Mouse (Mus musculus): Measurements from ENCODE around the gene Myoz1. TPM values are rescaled to one million over a fixed set of nuclear protein-coding genes. Genes with fewer than 3 reads are reported as not detected.

Gene Myoz1
- polyA plus RNA-seq, 1 experiment from 2014 or later, result 23.6 TPM

DNA sequence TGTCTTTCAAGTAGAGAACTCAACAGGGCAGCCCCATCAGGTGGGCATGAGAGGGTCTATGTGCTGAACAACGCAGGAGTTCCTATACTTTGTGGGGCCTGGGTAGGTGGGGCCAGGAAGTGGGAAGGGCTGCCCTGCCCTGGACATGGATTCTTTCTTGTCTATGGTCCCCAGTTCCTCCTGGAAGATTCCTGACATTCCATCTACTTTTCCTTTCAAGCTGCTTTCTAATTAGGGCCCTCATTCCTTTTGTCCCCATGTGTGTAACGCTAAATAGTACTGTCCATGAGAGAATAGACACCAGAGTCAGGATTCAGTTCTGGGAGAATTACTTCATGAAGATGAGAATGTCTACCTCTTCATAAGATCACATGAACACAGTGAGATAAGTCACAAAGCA is 7.3 kb upstream of the Myoz1 start:
- Histone ChIP-seq H3K4me1 (ENCODE audit: control insufficient read depth, insufficient read depth, low read length) (peaks cover 27% of the 10 kb centered on the region), H3K4me3 (ENCODE audit: low read depth, low read length) (peak overlapping the region; percentile 52), H3K9me3 (replicated peaks; ENCODE audit: control insufficient read depth, low read length) (no peaks in the 10 kb centered on the region), H3K36me3 (ENCODE audit: control insufficient read depth, insufficient read depth, low read length) (no peaks in the 10 kb centered on the region), H3K27me3 (ENCODE audit: control insufficient read depth, insufficient read depth, low read length) (no peaks in the 10 kb centered on the region), H3K9ac (ENCODE audit: low read depth, low read length) (peak overlapping the region; percentile 87), H3K4me2 (peak overlapping the region; percentile 92), H3K27ac (ENCODE audit: low read depth, low read length) (peak overlapping the region; percentile 97)
- 18% methylated on average over 2 of the region's 2 CpGs for WGBS (ENCODE audit: insufficient replicate concordance)
- ATAC-seq (replicated peaks; ENCODE audit: insufficient number of reproducible peaks, low FRiP score, low TSS enrichment), result no peak

DNA sequence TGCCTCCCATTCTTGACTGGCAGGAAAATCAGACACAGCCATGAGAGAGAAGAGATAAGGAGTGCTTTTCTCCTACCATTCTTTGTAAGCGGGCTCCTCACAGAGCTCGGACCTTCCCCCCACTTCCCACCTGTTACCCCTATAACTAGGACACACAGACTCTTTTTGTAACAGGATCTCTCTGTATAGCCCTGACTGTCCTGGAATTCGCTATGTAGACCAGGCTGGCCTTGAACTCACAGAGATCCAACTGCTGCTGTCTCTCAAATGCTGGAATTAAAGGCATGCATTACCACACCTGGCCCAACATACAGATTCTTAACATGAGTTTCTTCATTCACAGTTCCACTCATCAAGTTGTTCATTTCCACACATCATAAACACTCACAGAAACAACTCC is 6.4 kb upstream of the Myoz1 start:
- 38% methylated on average over 3 of the region's 3 CpGs for WGBS (ENCODE audit: insufficient replicate concordance)
- peak overlapping the region; percentile 92 for H3K4me2 ChIP-seq
- no peaks in the 10 kb centered on the region for H3K27me3 ChIP-seq (ENCODE audit: control insufficient read depth, insufficient read depth, low read length)
- ATAC-seq (replicated peaks; ENCODE audit: insufficient number of reproducible peaks, low FRiP score, low TSS enrichment), result no peak
- peak overlapping the region; percentile 87 for H3K9ac ChIP-seq (ENCODE audit: low read depth, low read length)
- peak overlapping the region; percentile 97 for H3K27ac ChIP-seq (ENCODE audit: low read depth, low read length)
- peak overlapping the region; percentile 52 for H3K4me3 ChIP-seq (ENCODE audit: low read depth, low read length)
- no peaks in the 10 kb centered on the region for H3K9me3 ChIP-seq (replicated peaks; ENCODE audit: control insufficient read depth, low read length)
- H3K36me3 ChIP-seq (ENCODE audit: control insufficient read depth, insufficient read depth, low read length), result no peaks in the 10 kb centered on the region
- peaks cover 27% of the 10 kb centered on the region for H3K4me1 ChIP-seq (ENCODE audit: control insufficient read depth, insufficient read depth, low read length)

DNA sequence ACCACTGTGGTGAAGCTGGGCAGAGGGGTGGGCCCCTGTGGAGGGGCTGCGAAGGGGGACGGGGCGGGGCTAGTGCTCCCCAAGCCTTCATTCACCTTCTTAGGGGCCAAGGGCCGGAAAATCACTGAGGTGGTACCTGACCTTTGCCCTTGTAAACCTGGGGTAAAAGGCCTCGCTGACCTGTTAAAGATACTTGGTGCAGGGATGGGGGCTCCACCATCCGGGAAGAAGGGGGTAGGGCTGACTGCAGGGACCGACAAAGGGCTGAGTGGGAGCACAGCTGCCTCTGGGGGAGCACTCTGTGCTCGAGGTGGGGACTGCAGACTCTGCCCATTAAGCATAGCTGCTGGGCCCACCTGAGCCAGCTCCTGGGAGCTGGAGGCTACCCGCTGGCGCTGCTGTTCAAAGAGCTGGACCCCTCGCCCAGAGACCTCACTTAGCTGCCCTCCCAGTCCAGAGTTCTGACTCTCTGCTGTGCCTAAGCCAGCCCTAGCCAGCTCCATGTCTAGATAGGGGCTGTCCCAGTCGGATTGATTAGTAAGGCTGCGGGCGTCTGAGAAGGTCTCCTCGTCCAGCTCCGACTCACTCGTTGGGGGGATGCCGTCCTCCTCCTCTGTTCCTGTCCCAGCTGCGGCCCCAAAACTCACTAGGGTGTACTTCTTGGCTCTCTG is 5.5 kb upstream of the Myoz1 start:
- Histone ChIP-seq H3K27me3 (ENCODE audit: control insufficient read depth, insufficient read depth, low read length) (no peaks in the 10 kb centered on the region), H3K4me3 (ENCODE audit: low read depth, low read length) (peak overlapping the region; percentile 52), H3K36me3 (ENCODE audit: control insufficient read depth, insufficient read depth, low read length) (no peaks in the 10 kb centered on the region), H3K9ac (ENCODE audit: low read depth, low read length) (peak overlapping the region; percentile 87), H3K4me1 (ENCODE audit: control insufficient read depth, insufficient read depth, low read length) (peaks cover 28% of the 10 kb centered on the region), H3K9me3 (replicated peaks; ENCODE audit: control insufficient read depth, low read length) (no peaks in the 10 kb centered on the region), H3K4me2 (peak overlapping the region; percentile 92), H3K27ac (ENCODE audit: low read depth, low read length) (peak overlapping the region; percentile 97)
- 9% methylated on average over 19 of the region's 19 CpGs for WGBS (ENCODE audit: insufficient replicate concordance)
- no peak; the same call in 1 of the 2 replicates for ATAC-seq (replicated peaks; ENCODE audit: insufficient number of reproducible peaks, low FRiP score, low TSS enrichment)

DNA sequence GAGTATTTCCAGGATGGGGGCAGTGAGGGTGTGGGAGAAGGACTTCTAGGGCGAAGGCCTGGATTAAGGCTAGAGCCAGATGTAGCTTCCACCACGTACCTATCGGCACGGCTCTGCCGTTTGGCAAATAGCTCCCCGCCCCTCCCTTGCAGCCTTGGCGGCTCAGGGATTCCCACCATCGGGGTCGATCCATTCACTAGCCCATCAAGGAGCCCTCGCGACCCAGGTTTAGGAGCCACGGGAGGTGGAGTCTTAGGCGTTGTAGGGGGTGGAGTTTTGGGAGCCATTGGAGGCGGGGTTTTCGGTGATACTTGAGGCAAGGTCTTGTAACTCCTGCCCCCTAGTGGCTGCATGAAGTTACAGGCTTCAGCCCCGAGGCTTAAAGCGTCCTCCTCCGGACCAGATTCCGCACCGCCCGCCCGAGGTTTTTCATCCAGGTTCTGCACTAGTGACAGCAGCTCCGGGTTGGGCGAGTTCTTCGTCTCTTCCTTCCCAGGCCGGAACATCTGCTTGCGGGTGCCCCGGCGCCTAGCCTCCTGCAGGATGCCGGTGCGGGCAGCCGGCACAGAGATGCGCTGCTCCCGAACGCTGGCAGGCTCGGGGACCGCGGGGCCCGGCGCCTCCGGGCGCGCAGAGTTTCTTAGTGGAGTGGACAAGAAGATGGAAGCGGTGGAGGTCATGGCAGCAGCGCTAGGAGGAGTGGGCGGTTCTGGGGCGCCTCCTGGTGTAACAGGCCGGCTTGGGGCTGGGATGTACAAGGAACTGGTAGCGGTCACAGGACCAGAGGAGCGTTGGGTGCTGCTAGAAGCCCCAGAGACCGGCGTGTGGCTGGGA is 4.7 kb upstream of the Myoz1 start:
- peaks cover 32% of the 10 kb centered on the region for H3K4me1 ChIP-seq (ENCODE audit: control insufficient read depth, insufficient read depth, low read length)
- peak; percentile 33; the same call in 1 of the 2 replicates for ATAC-seq (replicated peaks; ENCODE audit: insufficient number of reproducible peaks, low FRiP score, low TSS enrichment)
- no peaks in the 10 kb centered on the region for H3K27me3 ChIP-seq (ENCODE audit: control insufficient read depth, insufficient read depth, low read length)
- H3K36me3 ChIP-seq (ENCODE audit: control insufficient read depth, insufficient read depth, low read length), result no peaks in the 10 kb centered on the region
- peak overlapping the region; percentile 87 for H3K9ac ChIP-seq (ENCODE audit: low read depth, low read length)
- peak overlapping the region; percentile 52 for H3K4me3 ChIP-seq (ENCODE audit: low read depth, low read length)
- peak overlapping the region; percentile 97 for H3K27ac ChIP-seq (ENCODE audit: low read depth, low read length)
- no peaks in the 10 kb centered on the region for H3K9me3 ChIP-seq (replicated peaks; ENCODE audit: control insufficient read depth, low read length)
- H3K4me2 ChIP-seq, result peak overlapping the region; percentile 92
- WGBS (ENCODE audit: insufficient replicate concordance), result 2% methylated on average over 52 of the region's 52 CpGs

DNA sequence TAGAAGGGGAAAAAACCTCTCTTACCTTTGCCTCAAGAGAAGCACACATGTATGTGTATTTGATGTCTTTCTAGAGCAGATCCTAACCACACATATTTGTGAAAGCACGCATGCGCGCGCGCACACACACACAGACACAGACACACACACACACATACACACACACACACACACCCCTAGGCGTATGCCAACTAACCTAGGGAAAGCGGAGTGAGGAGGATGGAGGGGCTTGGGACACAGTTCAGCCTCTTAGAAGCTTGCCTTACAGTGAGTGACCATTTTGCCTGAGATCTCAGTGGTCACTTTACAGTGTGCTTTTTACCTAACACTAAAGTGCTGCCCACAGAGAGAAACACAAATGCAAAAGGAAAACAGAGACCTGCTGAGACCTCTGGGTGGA is 3.3 kb upstream of the Myoz1 start:
- H3K4me2 ChIP-seq, result no peak overlapping the region
- H3K27ac ChIP-seq (ENCODE audit: low read depth, low read length), result peak overlapping the region; percentile 7; the same call in 1 of the 2 replicates

DNA sequence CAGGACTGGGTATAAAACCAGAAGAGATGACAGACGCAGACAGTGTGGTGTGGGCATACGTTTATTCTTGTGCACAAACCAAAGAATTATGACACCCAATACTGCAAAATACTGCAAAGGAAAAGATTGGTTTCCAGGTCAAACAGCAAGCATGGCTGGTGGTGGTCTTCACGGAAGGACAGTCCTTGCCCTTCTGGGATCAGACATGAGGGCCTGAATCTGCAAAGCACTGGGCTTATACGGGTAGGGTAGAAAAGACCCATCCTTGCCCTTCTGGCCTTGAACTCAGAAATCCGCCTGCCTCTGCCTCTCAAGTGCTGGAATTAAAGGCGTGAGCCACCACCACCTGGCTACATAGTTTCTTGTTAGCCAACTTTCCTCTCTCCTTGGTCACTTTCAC is 2.6 kb upstream of the Myoz1 start:
- Histone ChIP-seq H3K4me1 (ENCODE audit: control insufficient read depth, insufficient read depth, low read length) (peaks cover 30% of the 10 kb centered on the region), H3K27ac (ENCODE audit: low read depth, low read length) (no peak overlapping the region), H3K27me3 (ENCODE audit: control insufficient read depth, insufficient read depth, low read length) (no peaks in the 10 kb centered on the region), H3K9ac (ENCODE audit: low read depth, low read length) (no peak overlapping the region), H3K9me3 (replicated peaks; ENCODE audit: control insufficient read depth, low read length) (no peaks in the 10 kb centered on the region), H3K4me3 (ENCODE audit: low read depth, low read length) (no peak overlapping the region), H3K4me2 (no peak overlapping the region), H3K36me3 (ENCODE audit: control insufficient read depth, insufficient read depth, low read length) (no peaks in the 10 kb centered on the region)
- no peak for ATAC-seq (replicated peaks; ENCODE audit: insufficient number of reproducible peaks, low FRiP score, low TSS enrichment)
- whole genome bisulfite sequencing (ENCODE audit: insufficient replicate concordance), result 71% methylated on average over 6 of the region's 6 CpGs

More for the DNA sequence above, 3.3 kb upstream of the Myoz1 start:
- Histone ChIP-seq H3K36me3 (ENCODE audit: control insufficient read depth, insufficient read depth, low read length) (no peaks in the 10 kb centered on the region), H3K4me1 (ENCODE audit: control insufficient read depth, insufficient read depth, low read length) (peaks cover 30% of the 10 kb centered on the region), H3K4me3 (ENCODE audit: low read depth, low read length) (no peak overlapping the region), H3K27me3 (ENCODE audit: control insufficient read depth, insufficient read depth, low read length) (no peaks in the 10 kb centered on the region), H3K9ac (ENCODE audit: low read depth, low read length) (no peak overlapping the region; the same call in 1 of the 2 replicates), H3K9me3 (replicated peaks; ENCODE audit: control insufficient read depth, low read length) (no peaks in the 10 kb centered on the region)
- WGBS (ENCODE audit: insufficient replicate concordance), result 90% methylated on average over 7 of the region's 7 CpGs
- no peak for ATAC-seq (replicated peaks; ENCODE audit: insufficient number of reproducible peaks, low FRiP score, low TSS enrichment)

DNA sequence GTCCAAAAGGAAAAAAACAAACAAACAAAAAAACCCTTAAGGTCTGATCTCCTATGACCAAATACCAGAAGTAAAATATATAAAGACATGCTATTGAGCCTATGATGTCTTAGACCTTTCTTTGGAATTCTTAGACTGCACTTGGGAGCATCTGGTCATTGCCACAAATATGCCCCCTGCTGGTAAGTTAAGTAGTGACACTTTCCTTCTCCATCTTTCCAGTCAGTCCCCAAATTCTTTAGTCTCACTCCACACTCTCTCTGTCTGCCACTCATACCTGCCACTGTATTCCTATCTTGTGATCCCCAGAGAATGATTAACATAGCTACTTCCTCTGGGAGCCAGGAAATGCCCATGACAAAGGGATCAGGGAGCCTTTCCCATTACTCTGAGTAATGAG is 2.0 kb upstream of the Myoz1 start:
- Histone ChIP-seq H3K27me3 (ENCODE audit: control insufficient read depth, insufficient read depth, low read length) (no peaks in the 10 kb centered on the region), H3K4me2 (no peak overlapping the region), H3K4me3 (ENCODE audit: low read depth, low read length) (no peak overlapping the region), H3K27ac (ENCODE audit: low read depth, low read length) (no peak overlapping the region), H3K9me3 (replicated peaks; ENCODE audit: control insufficient read depth, low read length) (no peaks in the 10 kb centered on the region), H3K4me1 (ENCODE audit: control insufficient read depth, insufficient read depth, low read length) (peaks cover 30% of the 10 kb centered on the region), H3K9ac (ENCODE audit: low read depth, low read length) (no peak overlapping the region), H3K36me3 (ENCODE audit: control insufficient read depth, insufficient read depth, low read length) (no peaks in the 10 kb centered on the region)
- no peak for ATAC-seq (replicated peaks; ENCODE audit: insufficient number of reproducible peaks, low FRiP score, low TSS enrichment)

DNA sequence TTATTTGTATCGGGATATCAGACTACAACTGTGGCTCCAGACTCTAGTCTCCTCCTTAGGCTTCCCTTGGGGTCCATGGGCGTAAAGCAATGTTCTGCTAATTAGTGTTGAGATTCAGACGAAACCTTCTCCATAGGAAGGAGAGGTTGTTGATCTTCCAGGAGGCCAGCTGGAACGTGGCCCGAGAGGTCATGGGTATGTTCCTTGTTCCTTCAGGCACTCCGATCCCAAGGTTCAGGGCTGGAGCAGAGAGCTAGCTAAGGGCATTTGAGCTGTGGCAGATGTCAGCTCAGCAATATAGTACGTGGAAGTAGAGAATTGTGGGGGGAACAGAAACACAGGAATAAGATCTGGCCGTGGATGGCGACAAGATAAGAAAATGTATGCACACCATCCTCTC is 609 bp downstream of the Myoz1 start:
- Histone ChIP-seq H3K4me2 (peak overlapping the region; percentile 51), H3K9me3 (replicated peaks; ENCODE audit: control insufficient read depth, low read length) (no peaks in the 10 kb centered on the region), H3K27ac (ENCODE audit: low read depth, low read length) (peak overlapping the region; percentile 57), H3K9ac (ENCODE audit: low read depth, low read length) (no peak overlapping the region), H3K4me3 (ENCODE audit: low read depth, low read length) (peak overlapping the region; percentile 27; the same call in 1 of the 2 replicates), H3K36me3 (ENCODE audit: control insufficient read depth, insufficient read depth, low read length) (no peaks in the 10 kb centered on the region), H3K27me3 (ENCODE audit: control insufficient read depth, insufficient read depth, low read length) (no peaks in the 10 kb centered on the region), H3K4me1 (ENCODE audit: control insufficient read depth, insufficient read depth, low read length) (peaks cover 26% of the 10 kb centered on the region)
- 57% methylated on average over 9 of the region's 9 CpGs for WGBS (ENCODE audit: insufficient replicate concordance)
- ATAC-seq (replicated peaks; ENCODE audit: insufficient number of reproducible peaks, low FRiP score, low TSS enrichment), result no peak
